Mouse (Mus musculus) layer of hippocampus, postnatal 10 days (tissue): ENCODE results near the gene Susd3. TPM values are rescaled to one million over a fixed set of nuclear protein-coding genes. Genes with fewer than 3 reads are reported as not detected.

ENCODE experiments used
- DNase-seq, 2 experiments: peaks; one replicate each; pipeline ENCODE4 v3.0.0; 2021; ENCODE audit warnings: low spot score in 2 of 2
- long read RNA-seq: library from polyadenylated mRNA; stranded (forward); transcript quantifications from one replicate; pipeline ENCODE4 v2.0.0, GENCODE M21; 2023
- total RNA-seq, 2 experiments: library from RNA; stranded (reverse); gene quantifications; 2 replicates each; pipeline ENCODE4 v1.2.3; 2021

Susd3 gene
- 1 to 10 TPM; 2.4 to 2.5 TPM for total RNA-seq
- long read RNA-seq, partial matches to known transcripts = 0 of 5 reads
- long read RNA-seq, other reads (novel, unspliced or antisense) = 1 of 5 reads

- DNase-seq = no peak
Observed at GRCm38 (mm10) chr13:49248467-49248862, at the start of gene Susd3. Susd3 (minus strand) TSS chr13:49248706.

- DNase-seq = no peak
Observed at GRCm38 (mm10) chr13:49296270-49296669, 47.8 kb upstream of the Susd3 start.

- no peak for DNase-seq
Observed at GRCm38 (mm10) chr13:49294108-49294507, 45.6 kb upstream of the Susd3 start.

GRCm38 (mm10) chr13:49291949-49292348 lies 43.4 kb upstream of the Susd3 start:
- no peak for DNase-seq

- DNase-seq = no peak
Observed at GRCm38 (mm10) chr13:49291398-49291797, 42.9 kb upstream of the Susd3 start.

- no peak for DNase-seq
Observed at GRCm38 (mm10) chr13:49287224-49287623, 38.7 kb upstream of the Susd3 start.

GRCm38 (mm10) chr13:49286750-49287149 lies 38.2 kb upstream of the Susd3 start:
- no peak for DNase-seq

- DNase-seq = no peak
Observed at GRCm38 (mm10) chr13:49283686-49284085, 35.2 kb upstream of the Susd3 start.

- DNase-seq = no peak
Observed at GRCm38 (mm10) chr13:49282168-49282567, 33.7 kb upstream of the Susd3 start.

- no peak for DNase-seq
Observed at GRCm38 (mm10) chr13:49271831-49272765, 23.6 kb upstream of the Susd3 start.

GRCm38 (mm10) chr13:49270500-49270899 lies 22.0 kb upstream of the Susd3 start:
- no peak for DNase-seq

- DNase-seq = no peak
Observed at GRCm38 (mm10) chr13:49267645-49268044, 19.1 kb upstream of the Susd3 start.

- DNase-seq = no peak
Observed at GRCm38 (mm10) chr13:49260036-49260722, 11.7 kb upstream of the Susd3 start.

- no peak for DNase-seq
Observed at GRCm38 (mm10) chr13:49257819-49258313, 9.4 kb upstream of the Susd3 start.

GRCm38 (mm10) chr13:49252746-49253145 lies 4.2 kb upstream of the Susd3 start:
- DNase-seq = no peak

- no peak for DNase-seq
Observed at GRCm38 (mm10) chr13:49252113-49252512, 3.6 kb upstream of the Susd3 start.

GRCm38 (mm10) chr13:49250716-49251517 lies 2.4 kb upstream of the Susd3 start:
- DNase-seq = no peak

GRCm38 (mm10) chr13:49249634-49250033 lies 1.1 kb upstream of the Susd3 start:
- DNase-seq = no peak

GRCm38 (mm10) chr13:49248923-49249322 lies 417 bp upstream of the Susd3 start:
- DNase-seq = no peak

- DNase-seq = peak in 1 of 2 experiments; percentile 29
Observed at GRCm38 (mm10) chr13:49247740-49248466, 603 bp downstream of the Susd3 start.
